Mouse (Mus musculus) spleen, adult 18-20 months (tissue): ENCODE measurements around the gene Arrb2.
"Not testable (repeated sequence)": the region's sequence is repeated elsewhere in the genome, so short reads cannot be mapped to it uniquely, and the experiment has no call there.

Source experiments
- DNase-seq, 2 experiments: peaks; one replicate each; pipeline ENCODE4 v3.0.0; 2022; ENCODE audit warnings: mixed read lengths in 2 of 2

Gene Arrb2

GRCm38 (mm10) chr11:70432048-70432894 lies at the start of gene Arrb2:
Gene Arrb2 (plus strand): TSS chr11:70432635.
- DNase-seq = peak; percentile 96 to 97

- DNase-seq = no peak
Measured at GRCm38 (mm10) chr11:70384136-70384535, 48.3 kb upstream of the Arrb2 start.

GRCm38 (mm10) chr11:70387436-70387835 lies 45.0 kb upstream of the Arrb2 start:
- no peak for DNase-seq

GRCm38 (mm10) chr11:70389421-70389820 lies 43.0 kb upstream of the Arrb2 start:
- DNase-seq = no peak

- DNase-seq = no peak
Measured at GRCm38 (mm10) chr11:70403598-70403997, 28.8 kb upstream of the Arrb2 start.

GRCm38 (mm10) chr11:70409594-70410296 lies 22.7 kb upstream of the Arrb2 start, which contains the start of gene Pelp1:
Gene Pelp1 (minus strand): TSS chr11:70410031.
- peak; percentile 76 for DNase-seq

- DNase-seq = no peak
Measured at GRCm38 (mm10) chr11:70410297-70410643, 22.2 kb upstream of the Arrb2 start.

GRCm38 (mm10) chr11:70412591-70412990 lies 19.8 kb upstream of the Arrb2 start:
- no peak for DNase-seq

GRCm38 (mm10) chr11:70413961-70414360 lies 18.5 kb upstream of the Arrb2 start:
- DNase-seq = peak in 1 of 2 experiments; percentile 75

GRCm38 (mm10) chr11:70418199-70418598 lies 14.2 kb upstream of the Arrb2 start:
- DNase-seq = no peak

GRCm38 (mm10) chr11:70419486-70419885 lies 12.9 kb upstream of the Arrb2 start:
- DNase-seq = no peak

- not testable (repeated sequence) for DNase-seq
Measured at GRCm38 (mm10) chr11:70426598-70426997, 5.8 kb upstream of the Arrb2 start.

- DNase-seq = no peak
Measured at GRCm38 (mm10) chr11:70431574-70431973, 861 bp upstream of the Arrb2 start.

GRCm38 (mm10) chr11:70432895-70433568 lies 597 bp downstream of the Arrb2 start:
- no peak for DNase-seq

- DNase-seq = no peak
Measured at GRCm38 (mm10) chr11:70433569-70433943, 1.1 kb downstream of the Arrb2 start.

- no peak for DNase-seq
Measured at GRCm38 (mm10) chr11:70433951-70434350, 1.5 kb downstream of the Arrb2 start.

- no peak for DNase-seq
Measured at GRCm38 (mm10) chr11:70435476-70435875, 3.0 kb downstream of the Arrb2 start.

- DNase-seq = no peak
Measured at GRCm38 (mm10) chr11:70437426-70437825, 5.0 kb downstream of the Arrb2 start.

- DNase-seq = no peak
Measured at GRCm38 (mm10) chr11:70438728-70439374, 6.4 kb downstream of the Arrb2 start.

- DNase-seq = no peak
Measured at GRCm38 (mm10) chr11:70440637-70441036, 8.2 kb downstream of the Arrb2 start.

GRCm38 (mm10) chr11:70441882-70442281 lies 9.4 kb downstream of the Arrb2 start:
- DNase-seq = no peak

- no peak for DNase-seq
Measured at GRCm38 (mm10) chr11:70443964-70444363, 11.5 kb downstream of the Arrb2 start.

GRCm38 (mm10) chr11:70444667-70445066 lies 12.2 kb downstream of the Arrb2 start:
- DNase-seq = no peak
